Mouse (Mus musculus) limb, embryonic 13.5 days (tissue): ENCODE results near the gene Cpped1. TPM values are rescaled to one million over a fixed set of nuclear protein-coding genes. Genes with fewer than 3 reads are reported as not detected.

Experiments
- ATAC-seq: fragments of 200-750 bp; cut with Nextera tagmentation; 2 replicates; pipeline ENCODE4 v1.8.0; 2017; ENCODE audit warnings: low read depth, moderate number of reproducible peaks, moderate TSS enrichment; ENCODE audit not compliant: low FRiP score
- H3K27ac ChIP-seq: fragments of 300-500 bp; sonication (generic); 2 replicates; pipeline ENCODE4 v1.5.1; 2015; ENCODE audit warnings: inconsistent platforms, mild to moderate bottlenecking, moderate library complexity
- H3K27me3 ChIP-seq: fragments of 300-500 bp; sonication (generic); 2 replicates; pipeline ENCODE4 v1.6.1; 2015; ENCODE audit warnings: mild to moderate bottlenecking, inconsistent platforms
- H3K36me3 ChIP-seq: fragments of 300-500 bp; sonication (generic); 2 replicates; pipeline ENCODE4 v1.6.1; 2015; ENCODE audit warnings: inconsistent platforms, mild to moderate bottlenecking, moderate library complexity
- H3K4me1 ChIP-seq: fragments of 300-500 bp; sonication (generic); 2 replicates; pipeline ENCODE4 v1.6.1; 2015; ENCODE audit warnings: inconsistent platforms
- H3K4me2 ChIP-seq: fragments of 300-500 bp; sonication (generic); replicated peaks from 2 replicates; pipeline ENCODE4 v1.6.1; 2015; ENCODE audit warnings: inconsistent platforms, mild to moderate bottlenecking, moderate library complexity
- H3K4me3 ChIP-seq: fragments of 300-500 bp; sonication (generic); 2 replicates; pipeline ENCODE4 v1.5.1; 2015; ENCODE audit warnings: moderate library complexity, mild to moderate bottlenecking, inconsistent platforms
- H3K9ac ChIP-seq: fragments of 300-500 bp; sonication (generic); 2 replicates; pipeline ENCODE4 v1.6.1; 2015; ENCODE audit warnings: mild to moderate bottlenecking, inconsistent platforms
- H3K9me3 ChIP-seq: fragments of 300-500 bp; sonication (generic); 2 replicates; pipeline ENCODE4 v1.6.1; 2016; ENCODE audit warnings: inconsistent platforms
- WGBS: fragments of 180-500 bp; shearing (Covaris S2); methylation state at CpG from one replicate; pipeline ENCODE4 v1.1.7; 2015; 5-methylcytosine and 5-hydroxymethylcytosine counted together
- polyA plus RNA-seq: library from polyadenylated mRNA; unstranded; fragments of >200 nt; fragmentation: Nextera tagmentation; extraction: Ambion mirVana; gene quantifications from 2 replicates; pipeline ENCODE4 v1.2.1, GENCODE M21; 2015

Cpped1 gene
- polyA plus RNA-seq, 1 experiment from 2014 or later = 18.6 TPM

DNA sequence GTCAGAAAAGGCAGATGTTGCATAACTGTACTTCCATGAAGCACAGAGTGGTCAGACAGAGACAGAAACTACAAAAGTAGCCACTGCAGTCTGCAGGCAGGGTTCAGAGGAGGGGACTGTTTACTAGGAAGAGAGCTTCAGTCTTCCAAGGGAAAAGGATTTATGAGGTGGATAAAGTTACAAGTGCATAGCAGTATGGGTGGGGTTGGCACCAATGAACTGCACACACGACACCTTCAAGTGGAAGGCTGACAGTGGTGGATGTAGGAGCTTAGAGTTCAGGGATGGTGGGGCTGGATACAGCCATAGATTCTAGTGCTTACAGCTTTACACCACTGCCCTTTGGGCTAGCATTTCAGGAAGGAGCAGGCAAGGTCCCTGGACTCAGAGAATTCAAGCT lies 75.8 kb downstream of the Cpped1 start:
- Histone ChIP-seq H3K4me2 (no peak overlapping the region), H3K27ac (no peak overlapping the region), H3K4me1 (peaks cover 7% of the 10 kb centered on the region; the same call in 1 of the 2 replicates), H3K9ac (no peak overlapping the region), H3K4me3 (no peak overlapping the region), H3K9me3 (no peaks in the 10 kb centered on the region), H3K27me3 (no peaks in the 10 kb centered on the region), H3K36me3 (0 out of 2 replicates have a peak, but pooled peaks cover under 1% of the 10 kb centered on the region)
- WGBS = 19% methylated on average over 1 of the region's 1 CpGs
- no peak; the same call in 1 of the 2 replicates for ATAC-seq

DNA sequence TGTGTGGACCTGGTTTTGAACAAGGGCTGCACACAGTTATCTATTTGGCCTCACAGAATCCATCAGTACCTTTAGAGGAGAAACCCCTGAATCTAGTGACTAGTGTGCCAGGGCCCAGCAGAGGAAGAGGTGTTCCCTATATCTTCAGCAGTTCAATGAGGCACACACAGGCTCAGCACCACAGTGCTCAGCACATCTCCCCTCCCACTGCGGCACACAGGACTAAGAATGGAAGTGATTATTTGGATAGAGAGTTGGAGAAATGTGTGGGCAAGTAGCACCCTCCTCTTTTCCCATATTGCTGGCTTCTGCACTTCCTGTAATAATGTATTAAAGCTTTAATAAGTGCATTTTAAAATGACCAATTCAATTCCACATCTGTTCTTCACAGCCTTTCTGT lies 80.4 kb downstream of the Cpped1 start:
- H3K27ac ChIP-seq = no peak overlapping the region
- ATAC-seq = no peak
- H3K4me1 ChIP-seq = peaks cover 5% of the 10 kb centered on the region; the same call in 1 of the 2 replicates
- no peaks in the 10 kb centered on the region for H3K27me3 ChIP-seq
- H3K9me3 ChIP-seq = no peaks in the 10 kb centered on the region
- WGBS = 71% methylated on average over 1 of the region's 1 CpGs
- H3K36me3 ChIP-seq = peaks cover 8% of the 10 kb centered on the region
- no peak overlapping the region for H3K4me2 ChIP-seq
- H3K4me3 ChIP-seq = no peak overlapping the region
- H3K9ac ChIP-seq = no peak overlapping the region

DNA sequence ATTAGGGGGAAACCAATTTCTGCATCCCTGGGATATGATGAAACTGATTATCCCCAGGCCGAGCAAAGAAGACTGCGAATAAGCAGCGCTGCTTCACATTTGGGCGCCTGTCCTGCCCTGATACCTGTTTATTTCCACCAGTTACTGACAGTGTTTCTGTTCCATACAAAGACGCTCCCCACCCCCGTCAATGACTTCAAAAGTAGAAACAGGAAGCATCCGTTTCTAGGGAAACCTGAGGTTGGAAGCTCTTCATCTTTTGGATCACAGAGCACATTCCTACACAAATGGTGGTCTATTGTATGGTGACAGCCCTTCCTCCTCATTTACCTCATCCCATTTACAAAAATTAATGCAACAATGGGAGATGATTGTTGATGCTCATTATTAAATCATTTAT lies 84.4 kb downstream of the Cpped1 start:
- ATAC-seq = no peak

DNA sequence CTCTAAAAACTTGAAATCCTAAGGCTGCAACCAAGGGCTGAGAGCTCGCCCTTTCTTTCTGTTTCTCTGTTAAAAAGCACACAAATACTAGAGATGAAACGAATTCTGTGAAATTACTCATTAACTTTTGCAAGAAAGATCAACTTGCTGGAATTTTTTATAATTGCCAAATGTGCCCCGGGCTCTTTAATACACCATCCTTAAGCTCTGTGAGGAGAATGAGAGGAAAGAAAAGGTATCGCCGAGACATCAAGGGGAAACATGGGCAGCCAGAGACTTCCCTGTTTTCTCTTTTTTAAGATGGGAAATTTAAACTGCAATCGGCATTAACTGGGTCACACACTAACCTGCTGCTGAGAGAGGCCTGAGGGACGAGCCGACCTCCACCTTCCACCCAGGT lies 84.9 kb downstream of the Cpped1 start:
- WGBS = 84% methylated on average over 8 of the region's 8 CpGs
- Histone ChIP-seq H3K27ac (no peak overlapping the region), H3K4me2 (no peak overlapping the region), H3K27me3 (no peaks in the 10 kb centered on the region), H3K4me1 (no peaks in the 10 kb centered on the region), H3K9ac (no peak overlapping the region), H3K9me3 (no peaks in the 10 kb centered on the region), H3K36me3 (peaks cover 8% of the 10 kb centered on the region), H3K4me3 (no peak overlapping the region)
- ATAC-seq = no peak

More for the DNA sequence above, 84.4 kb downstream of the Cpped1 start:
- Histone ChIP-seq H3K27me3 (no peaks in the 10 kb centered on the region), H3K9me3 (no peaks in the 10 kb centered on the region), H3K9ac (no peak overlapping the region), H3K4me3 (no peak overlapping the region), H3K4me1 (no peaks in the 10 kb centered on the region), H3K27ac (no peak overlapping the region), H3K36me3 (peaks cover 8% of the 10 kb centered on the region), H3K4me2 (no peak overlapping the region)
- WGBS = 73% methylated on average over 7 of the region's 7 CpGs

DNA sequence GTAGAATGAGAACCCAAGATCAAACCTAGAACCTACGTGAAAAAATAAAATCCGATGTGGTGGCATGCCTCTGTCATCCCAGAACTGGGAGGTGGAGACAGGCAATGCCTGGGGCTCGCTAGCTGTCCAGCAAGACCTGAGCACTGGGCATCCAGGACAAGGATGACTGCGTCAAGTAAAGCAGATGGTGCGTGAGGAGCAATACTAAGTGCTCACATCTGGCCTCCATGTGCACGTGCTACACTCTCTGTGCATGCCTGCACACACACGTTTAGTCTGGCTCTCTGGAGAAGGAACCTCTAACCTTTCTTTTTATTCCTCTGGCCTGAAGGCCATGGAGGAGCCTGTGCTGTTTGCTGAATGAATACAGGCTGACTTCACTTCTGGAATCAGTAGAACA lies 88.5 kb downstream of the Cpped1 start:
- Histone ChIP-seq H3K9ac (no peak overlapping the region), H3K4me3 (no peak overlapping the region), H3K4me2 (no peak overlapping the region), H3K4me1 (no peaks in the 10 kb centered on the region), H3K9me3 (no peaks in the 10 kb centered on the region), H3K36me3 (no peaks in the 10 kb centered on the region), H3K27me3 (no peaks in the 10 kb centered on the region), H3K27ac (no peak overlapping the region)
- WGBS = 55% methylated on average over 7 of the region's 7 CpGs
- ATAC-seq = no peak

DNA sequence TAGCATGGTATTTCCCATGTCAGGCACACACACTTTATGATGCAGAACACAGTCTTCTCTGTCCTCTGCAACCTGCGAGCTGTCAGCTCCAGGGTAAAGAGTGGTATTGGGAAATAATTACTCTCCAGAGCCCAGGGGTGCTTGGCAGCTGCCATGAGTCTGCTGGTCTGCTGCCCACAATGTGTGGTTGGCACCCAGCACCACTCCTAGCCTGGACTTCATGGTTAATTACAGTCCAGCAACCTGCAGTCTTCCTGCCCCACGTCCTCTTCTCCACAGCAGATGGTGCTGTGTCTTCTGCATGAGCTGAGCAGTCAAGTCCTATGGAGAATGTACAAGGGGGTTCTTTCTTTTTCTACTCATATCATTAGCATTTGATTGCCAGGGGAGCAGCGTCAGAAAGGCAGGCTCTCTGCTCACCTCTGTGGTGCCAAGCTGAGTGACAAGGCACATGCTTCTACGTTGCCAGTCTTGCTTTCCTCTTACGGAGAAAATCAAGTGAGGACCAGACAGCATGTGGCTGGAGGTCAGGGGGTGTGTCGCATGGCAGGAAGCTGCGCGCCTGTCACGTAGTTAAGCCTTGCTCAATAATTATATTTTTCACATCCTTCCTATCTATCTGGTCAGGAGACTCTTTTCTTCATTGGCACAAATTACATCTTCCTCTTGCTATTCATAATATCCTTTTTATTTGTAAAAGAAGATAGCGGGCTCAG lies 94.2 kb downstream of the Cpped1 start:
- H3K9me3 ChIP-seq = no peaks in the 10 kb centered on the region
- WGBS = 81% methylated on average over 10 of the region's 10 CpGs
- no peak overlapping the region for H3K4me2 ChIP-seq
- no peak overlapping the region for H3K4me3 ChIP-seq
- H3K27ac ChIP-seq = no peak overlapping the region
- no peak overlapping the region for H3K9ac ChIP-seq
- H3K4me1 ChIP-seq = no peaks in the 10 kb centered on the region
- H3K27me3 ChIP-seq = no peaks in the 10 kb centered on the region
- no peaks in the 10 kb centered on the region for H3K36me3 ChIP-seq
- ATAC-seq = no peak

DNA sequence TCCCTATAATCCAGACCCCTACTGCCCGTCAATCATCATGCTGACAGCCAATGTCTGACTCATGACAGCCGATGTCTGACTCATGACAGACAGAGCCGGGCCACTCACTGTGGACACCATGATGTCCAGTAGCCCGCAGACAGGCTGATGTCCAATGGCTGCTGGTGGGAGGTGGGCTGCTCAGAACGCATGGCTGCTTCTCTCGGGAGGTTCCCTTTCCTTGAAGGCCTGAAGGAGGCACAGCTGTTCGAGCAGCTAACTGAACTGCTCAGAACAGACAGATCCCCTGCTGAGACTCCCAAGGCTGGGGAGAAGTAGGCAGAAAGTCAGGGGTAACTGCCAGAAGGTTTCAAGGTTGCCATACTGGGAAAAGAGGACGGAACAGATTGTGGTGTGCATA lies 97.1 kb downstream of the Cpped1 start:
- Histone ChIP-seq H3K4me3 (no peak overlapping the region), H3K4me1 (peaks cover 7% of the 10 kb centered on the region; the same call in 1 of the 2 replicates), H3K27ac (no peak overlapping the region), H3K27me3 (no peaks in the 10 kb centered on the region), H3K36me3 (no peaks in the 10 kb centered on the region), H3K9me3 (no peaks in the 10 kb centered on the region), H3K9ac (no peak overlapping the region), H3K4me2 (no peak overlapping the region)
- no peak for ATAC-seq
- 70% methylated on average over 8 of the region's 8 CpGs for WGBS

DNA sequence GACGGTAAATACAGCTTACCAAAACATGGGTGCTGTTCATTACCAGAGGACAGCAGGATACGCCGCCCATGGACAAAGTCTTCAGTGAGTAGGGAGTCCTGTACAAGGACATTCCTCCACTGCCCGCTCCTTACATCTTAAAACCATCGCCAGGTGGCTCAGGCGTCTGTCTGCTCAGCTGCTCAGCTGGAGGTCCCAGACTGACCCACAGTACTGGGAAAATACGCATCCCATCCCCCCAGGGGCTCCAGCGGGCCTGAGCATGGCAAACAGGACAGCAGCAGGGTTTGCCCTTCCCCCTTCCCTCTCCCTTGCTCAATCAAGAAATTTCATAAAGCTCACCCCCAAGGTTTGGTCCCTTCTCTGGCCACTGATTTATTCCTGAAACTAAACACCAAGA lies 99.6 kb downstream of the Cpped1 start:
- no peaks in the 10 kb centered on the region for H3K9me3 ChIP-seq
- H3K4me1 ChIP-seq = peaks cover 12% of the 10 kb centered on the region
- no peaks in the 10 kb centered on the region for H3K27me3 ChIP-seq
- H3K4me2 ChIP-seq = no peak overlapping the region
- H3K27ac ChIP-seq = no peak overlapping the region
- no peak overlapping the region for H3K4me3 ChIP-seq
- no peak for ATAC-seq
- H3K36me3 ChIP-seq = 0 out of 2 replicates have a peak, but pooled peaks cover 4% of the 10 kb centered on the region
- no peak overlapping the region for H3K9ac ChIP-seq
- WGBS = 42% methylated on average over 8 of the region's 8 CpGs

DNA sequence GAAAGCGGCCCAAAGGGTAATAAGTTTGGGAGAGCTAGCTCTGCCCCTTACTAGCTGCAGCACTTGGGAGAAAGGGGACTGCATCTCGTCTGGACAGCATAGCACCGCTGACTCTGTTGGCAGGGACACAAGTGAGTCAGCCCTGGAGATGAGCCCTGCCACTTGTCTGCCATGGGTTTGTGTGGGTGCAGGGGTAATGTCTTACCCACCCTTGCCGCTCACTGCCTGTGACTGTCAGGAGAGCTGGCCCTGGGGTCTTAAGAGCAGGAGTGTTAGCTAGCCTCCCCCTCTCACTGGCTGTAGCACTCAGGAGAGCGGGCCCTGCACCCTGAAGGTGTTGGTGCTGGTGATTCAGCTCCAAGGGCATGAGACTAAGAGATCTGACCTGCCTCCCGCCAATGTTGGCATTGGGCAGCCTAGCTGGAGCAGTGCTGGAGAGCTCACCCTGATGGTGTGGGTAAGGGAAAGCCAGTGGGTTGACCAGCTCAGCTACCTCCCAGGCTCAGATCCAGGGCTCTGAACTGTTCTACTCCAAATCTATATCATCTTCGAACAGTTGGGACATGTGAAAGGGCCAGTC lies 107.2 kb downstream of the Cpped1 start:
- 85% methylated on average over 7 of the region's 7 CpGs for WGBS
- ATAC-seq = no peak; the same call in 1 of the 2 replicates
- H3K4me1 ChIP-seq = peaks cover 9% of the 10 kb centered on the region; the same call in 1 of the 2 replicates

DNA sequence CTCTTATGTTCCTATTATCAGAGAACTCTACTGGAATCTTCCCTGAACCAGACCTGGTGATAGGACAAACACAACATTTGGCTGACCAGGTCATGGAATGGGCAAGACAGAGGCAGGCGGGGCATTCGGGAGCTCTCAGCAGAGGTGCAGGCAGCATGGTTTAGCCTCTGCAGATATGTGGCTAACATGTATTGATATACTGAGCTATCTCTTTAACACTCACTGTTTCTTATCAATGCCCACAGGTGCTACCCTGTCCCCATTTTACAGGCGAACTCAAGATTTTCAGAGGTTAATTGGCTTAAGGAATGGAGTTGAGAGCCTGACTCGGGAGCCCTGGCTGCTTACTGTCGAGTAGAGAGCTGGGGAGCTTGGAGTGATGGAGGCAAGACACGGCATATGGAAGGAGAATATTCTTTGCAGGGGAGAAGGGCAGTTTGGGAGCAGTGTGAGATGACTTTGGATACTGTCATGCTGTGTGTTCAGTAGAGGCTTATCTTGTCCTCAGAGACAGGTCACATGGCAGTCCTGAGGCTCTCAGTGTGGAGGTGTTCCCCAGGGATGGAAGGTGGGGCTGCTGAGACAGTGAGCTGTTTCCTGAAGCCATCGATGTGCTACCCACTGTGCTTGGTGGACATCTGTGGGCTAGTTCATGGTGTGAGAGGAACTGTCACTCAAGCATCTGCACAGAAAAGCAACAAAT lies 113.3 kb downstream of the Cpped1 start:
- H3K36me3 ChIP-seq = no peaks in the 10 kb centered on the region
- no peak for ATAC-seq
- H3K9me3 ChIP-seq = no peaks in the 10 kb centered on the region
- no peak overlapping the region for H3K4me2 ChIP-seq
- WGBS = 73% methylated on average over 7 of the region's 7 CpGs
- H3K4me3 ChIP-seq = no peak overlapping the region
- no peak overlapping the region for H3K27ac ChIP-seq
- H3K9ac ChIP-seq = no peak overlapping the region
- H3K27me3 ChIP-seq = no peaks in the 10 kb centered on the region
- no peaks in the 10 kb centered on the region for H3K4me1 ChIP-seq

More for the DNA sequence above, 107.2 kb downstream of the Cpped1 start:
- H3K27me3 ChIP-seq = no peaks in the 10 kb centered on the region
- no peak overlapping the region for H3K4me3 ChIP-seq
- no peak overlapping the region for H3K4me2 ChIP-seq
- H3K27ac ChIP-seq = no peak overlapping the region
- peaks cover 11% of the 10 kb centered on the region; the same call in 1 of the 2 replicates for H3K36me3 ChIP-seq
- H3K9me3 ChIP-seq = no peaks in the 10 kb centered on the region
- no peak overlapping the region for H3K9ac ChIP-seq

DNA sequence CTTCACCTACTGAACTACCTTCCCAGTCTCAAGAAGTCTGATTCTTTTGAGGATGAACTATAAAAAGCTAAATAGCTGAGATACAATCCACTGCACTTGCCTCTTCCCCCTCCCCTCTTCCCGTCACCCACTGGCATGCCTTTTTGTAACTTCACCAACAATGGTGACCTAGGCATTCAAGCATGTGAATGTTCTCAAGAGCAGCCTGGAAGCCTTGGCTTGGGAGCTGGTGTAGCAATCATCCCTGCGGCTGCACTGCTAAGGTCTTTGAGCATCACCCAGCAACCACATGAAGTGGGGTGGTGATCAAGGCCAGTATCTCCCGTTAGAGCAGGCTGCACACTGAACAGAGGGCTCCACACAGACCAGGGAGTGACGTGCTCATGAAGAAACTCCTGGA lies 114.6 kb downstream of the Cpped1 start:
- Histone ChIP-seq H3K27ac (no peak overlapping the region), H3K9me3 (no peaks in the 10 kb centered on the region), H3K4me2 (no peak overlapping the region), H3K4me1 (no peaks in the 10 kb centered on the region), H3K36me3 (no peaks in the 10 kb centered on the region), H3K4me3 (no peak overlapping the region), H3K27me3 (no peaks in the 10 kb centered on the region), H3K9ac (no peak overlapping the region)
- ATAC-seq = no peak
- 83% methylated on average over 4 of the region's 4 CpGs for WGBS

DNA sequence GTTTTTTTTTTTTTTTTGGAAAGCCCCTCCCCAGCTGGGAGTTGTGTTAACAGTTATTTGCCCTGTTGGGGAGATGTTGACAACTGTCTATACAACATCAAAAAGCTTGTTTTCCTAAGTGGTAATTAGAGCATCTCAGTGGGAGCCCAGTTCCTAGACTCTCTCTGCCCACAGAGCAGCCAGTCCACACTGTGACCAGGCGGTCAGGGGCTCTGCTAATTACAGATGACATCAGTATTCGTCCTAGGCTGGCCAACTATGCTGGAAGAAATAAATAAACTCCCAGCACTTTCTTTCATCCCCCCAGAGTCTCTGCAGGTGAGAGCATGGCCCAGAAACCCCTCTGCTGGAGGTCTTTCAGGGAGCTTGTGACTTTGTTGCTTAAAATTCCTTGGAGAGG lies 115.9 kb downstream of the Cpped1 start:
- Histone ChIP-seq H3K4me3 (no peak overlapping the region), H3K9me3 (no peaks in the 10 kb centered on the region), H3K4me1 (no peaks in the 10 kb centered on the region), H3K36me3 (no peaks in the 10 kb centered on the region), H3K9ac (no peak overlapping the region), H3K27ac (no peak overlapping the region), H3K27me3 (no peaks in the 10 kb centered on the region), H3K4me2 (no peak overlapping the region)
- 9% methylated on average over 2 of the region's 2 CpGs for WGBS
- ATAC-seq = no peak
